Mouse (Mus musculus) liver, postnatal 0 days (tissue): ENCODE results near the gene Atrnl1.

Experiments
- CTCF ChIP-seq: sonication (generic); IDR thresholded peaks from 2 replicates; pipeline ENCODE4 v1.5.1; 2016; ENCODE audit warnings: antibody characterized with exemption, low read depth
- EP300 ChIP-seq: IDR thresholded peaks from 2 replicates; pipeline ENCODE4 v1.6.1; 2016; ENCODE audit warnings: antibody characterized with exemption, low read depth, mild to moderate bottlenecking

- TF ChIP-seq CTCF (no peak), EP300 (no peak)
These were observed 534.7 kb downstream of the Atrnl1 start for GRCm38 (mm10) chr19:58145521-58145920.
